ENCODE assay signal across 8 mouse cellular contexts in the genomic region with DNA sequence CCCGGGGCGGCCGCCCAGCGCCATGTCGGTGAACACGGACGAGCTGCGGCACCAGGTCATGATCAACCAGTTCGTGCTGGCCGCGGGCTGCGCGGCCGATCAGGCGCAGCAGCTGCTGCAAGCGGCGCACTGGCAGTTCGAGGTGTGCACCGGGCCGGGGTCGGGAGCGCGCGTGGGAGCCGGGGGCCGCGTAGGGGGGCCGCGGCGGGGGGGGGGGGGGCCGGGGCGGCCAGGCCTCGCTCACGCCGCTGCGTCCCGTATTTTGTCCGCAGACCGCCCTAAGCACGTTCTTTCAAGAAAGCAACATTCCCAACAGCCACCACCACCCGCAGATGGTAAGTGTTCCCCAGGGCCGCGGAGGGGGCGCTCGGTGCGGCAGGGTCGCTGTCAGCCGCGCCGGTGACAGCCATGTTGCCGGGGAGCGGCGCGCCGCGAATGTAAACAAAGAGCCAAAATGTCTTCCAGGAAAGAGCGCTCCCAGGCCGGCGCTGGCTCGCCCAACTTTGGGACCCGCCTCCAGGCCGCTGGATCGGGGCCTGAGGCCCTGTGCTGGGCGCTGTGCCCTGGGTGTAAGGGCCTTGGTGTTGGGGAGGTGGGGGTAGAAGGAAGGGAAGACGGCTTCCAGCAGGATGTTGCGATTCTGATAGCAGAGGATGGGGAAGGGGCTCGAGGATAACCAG. TPM values are rescaled to one million over a fixed set of nuclear protein-coding genes. Genes with fewer than 3 reads are reported as not detected.
A peak's percentile ranks its signal among the peaks of the same experiment; 100 is the strongest.
DNase-seq lines count a peak whose midpoint lies in the region; ATAC-seq and TF ChIP-seq lines count a peak whose summit lies in the region.

No protein-coding gene starts in this region.

- H3K4me2 ChIP-seq in intestine, postnatal 0 days (replicated peaks; ENCODE audit: low read depth) = peak overlapping the region; percentile 72
- peak overlapping the region; percentile 87 for H3K4me2 ChIP-seq in liver, embryonic 12.5 days
- peak overlapping the region; percentile 84 for H3K4me2 ChIP-seq in neural tube, embryonic 12.5 days (replicated peaks)

- peaks cover 10% of the 10 kb centered on the region for H3K4me1 ChIP-seq in intestine, postnatal 0 days (replicated peaks; ENCODE audit: control insufficient read depth, insufficient read depth, low read length)
- peaks cover 77% of the 10 kb centered on the region for H3K4me1 ChIP-seq in liver, embryonic 12.5 days
- H3K4me1 ChIP-seq in neural tube, embryonic 12.5 days = peaks cover 29% of the 10 kb centered on the region
- peaks cover 16% of the 10 kb centered on the region for H3K4me1 ChIP-seq in testis, adult 2 months (ENCODE audit: control insufficient read depth, insufficient read depth, low read length)

- H3K9me3 ChIP-seq in intestine, postnatal 0 days (ENCODE audit: control insufficient read depth) = no peaks in the 10 kb centered on the region
- H3K9me3 ChIP-seq in liver, embryonic 12.5 days (replicated peaks) = no peaks in the 10 kb centered on the region
- H3K9me3 ChIP-seq in neural tube, embryonic 12.5 days = no peaks in the 10 kb centered on the region

- H3K27ac ChIP-seq in intestine, postnatal 0 days (ENCODE audit: low read depth, low read length) = peak overlapping the region; percentile 93
- peak overlapping the region; percentile 95 for H3K27ac ChIP-seq in liver, embryonic 12.5 days
- H3K27ac ChIP-seq in neural tube, embryonic 12.5 days = peak overlapping the region; percentile 84
- peak overlapping the region; percentile 70 for H3K27ac ChIP-seq in testis, adult 2 months (ENCODE audit: control insufficient read depth, insufficient read depth, low read depth, low read length)

- no peaks in the 10 kb centered on the region for H3K27me3 ChIP-seq in intestine, postnatal 0 days (replicated peaks; ENCODE audit: control insufficient read depth, insufficient read depth, low read length)
- no peaks in the 10 kb centered on the region for H3K27me3 ChIP-seq in liver, embryonic 12.5 days (replicated peaks)
- H3K27me3 ChIP-seq in neural tube, embryonic 12.5 days (replicated peaks) = no peaks in the 10 kb centered on the region
- no peaks in the 10 kb centered on the region for H3K27me3 ChIP-seq in testis, adult 2 months (ENCODE audit: control insufficient read depth, insufficient read depth, low read length)

- peak; percentile 49 to 54 for DNase-seq in left cerebral cortex, adult 18-20 months (ENCODE audit: low spot score in 2 of 2)
- DNase-seq in left cerebral cortex, adult 11 months (ENCODE audit: low spot score) = no peak
- DNase-seq in embryo, embryonic 10.5 days (ENCODE audit: low spot score) = peak; percentile 74
- peak; percentile 68 to 81 for DNase-seq in gastrocnemius, postnatal 4 days (ENCODE audit: low spot score in 2 of 2)

- WGBS in intestine, postnatal 0 days = under 1% methylated on average over 42 of the region's 67 CpGs
- WGBS in liver, embryonic 12.5 days (ENCODE audit: insufficient replicate concordance) = under 1% methylated on average over 44 of the region's 67 CpGs
- WGBS in neural tube, embryonic 12.5 days = under 1% methylated on average over 53 of the region's 67 CpGs

- peak overlapping the region; percentile 79 for H3K9ac ChIP-seq in intestine, postnatal 0 days (ENCODE audit: low read depth, low read length)
- peak overlapping the region; percentile 98 for H3K9ac ChIP-seq in liver, embryonic 12.5 days
- peak overlapping the region; percentile 97 for H3K9ac ChIP-seq in neural tube, embryonic 12.5 days

- no peak for TF ChIP-seq CTCF in intestine, postnatal 0 days (IDR thresholded peaks at IDR 0.05; ENCODE audit: low read depth)
- no peak for TF ChIP-seq CTCF in testis, adult 2 months (IDR thresholded peaks at IDR 0.05; ENCODE audit: control insufficient read depth, insufficient read depth, insufficient replicate concordance, low read depth, low read length)

- peaks cover 20% of the 10 kb centered on the region for H3K36me3 ChIP-seq in intestine, postnatal 0 days (ENCODE audit: control insufficient read depth, insufficient read depth)
- peaks cover 40% of the 10 kb centered on the region for H3K36me3 ChIP-seq in liver, embryonic 12.5 days
- peaks cover 27% of the 10 kb centered on the region for H3K36me3 ChIP-seq in neural tube, embryonic 12.5 days
- no peaks in the 10 kb centered on the region for H3K36me3 ChIP-seq in testis, adult 2 months (ENCODE audit: control insufficient read depth, insufficient read depth, low read length)

- H3K4me3 ChIP-seq in intestine, postnatal 0 days (ENCODE audit: low read depth, low read length) = peak overlapping the region; percentile 76
- H3K4me3 ChIP-seq in liver, embryonic 12.5 days = peak overlapping the region; percentile 94
- H3K4me3 ChIP-seq in neural tube, embryonic 12.5 days = peak overlapping the region; percentile 95
- peak overlapping the region; percentile 89 for H3K4me3 ChIP-seq in testis, adult 2 months (ENCODE audit: control insufficient read depth, low read depth, low read length)

- ATAC-seq in intestine, postnatal 0 days = no peak
- ATAC-seq in liver, embryonic 12.5 days = no peak
- peak; percentile 15; the same call in 1 of the 2 replicates for ATAC-seq in neural tube, embryonic 12.5 days (ENCODE audit: low FRiP score, low read depth)

- TF ChIP-seq POLR2A in testis, adult 2 months (IDR thresholded peaks at IDR 0.05; ENCODE audit: control insufficient read depth, low read depth, low read length) = peak; percentile 28; the same call in 1 of the 2 replicates

RNA-seq across cellular contexts. Expression of gene Ubald2, which starts 0.5 kb away (rescaled TPM):
- 10 to 100 TPM; 27.5 to 32.6 TPM for total RNA-seq in left cerebral cortex, adult 18-20 months (2021)
- total RNA-seq in gastrocnemius, postnatal 4 days (2021) = 10 to 100 TPM; 44.6 to 45.1 TPM
- polyA plus RNA-seq in intestine, postnatal 0 days (2015; fragmentation: Nextera tagmentation; extraction: Ambion mirVana) = 60.2 and 60.6 TPM in 2 replicates
- 32.3 and 32.6 TPM in 2 replicates for polyA plus RNA-seq in liver, embryonic 12.5 days (2016; fragmentation: Nextera tagmentation; extraction: Ambion mirVana)
- polyA plus RNA-seq in neural tube, embryonic 12.5 days (2016; fragmentation: Nextera tagmentation; extraction: Ambion mirVana) = 53.8 and 72.3 TPM in 2 replicates
- 76.4 and 88.4 TPM in 2 replicates for polyA plus RNA-seq in testis, adult 2 months (2012; rRNA removed)

RNA-seq across cellular contexts. Expression of gene Rnf157, which starts 21.6 kb away (rescaled TPM):
- total RNA-seq in left cerebral cortex, adult 18-20 months (2021) = 100 to 1,000 TPM; 256 to 274 TPM
- 10 to 100 TPM; 32.8 to 37.3 TPM for total RNA-seq in gastrocnemius, postnatal 4 days (2021)
- polyA plus RNA-seq in intestine, postnatal 0 days (2015; fragmentation: Nextera tagmentation; extraction: Ambion mirVana) = 4.9 and 6.6 TPM in 2 replicates
- polyA plus RNA-seq in liver, embryonic 12.5 days (2016; fragmentation: Nextera tagmentation; extraction: Ambion mirVana) = 2.9 and 4.3 TPM in 2 replicates
- 54.3 and 62.8 TPM in 2 replicates for polyA plus RNA-seq in neural tube, embryonic 12.5 days (2016; fragmentation: Nextera tagmentation; extraction: Ambion mirVana)
- 7.2 and 9.6 TPM in 2 replicates for polyA plus RNA-seq in testis, adult 2 months (2012; rRNA removed)

RNA-seq across cellular contexts. Expression of gene Qrich2, which starts 31.6 kb away (rescaled TPM):
- total RNA-seq in left cerebral cortex, adult 18-20 months (2021) = under 1 TPM in 1 of 2 experiments, not detected in 1; 0.05 TPM
- under 1 TPM; 0.02 to 0.10 TPM for total RNA-seq in gastrocnemius, postnatal 4 days (2021)
- polyA plus RNA-seq in intestine, postnatal 0 days (2015; fragmentation: Nextera tagmentation; extraction: Ambion mirVana) = 0.14 TPM in 1 of 2 replicates, not detected in the other
- polyA plus RNA-seq in liver, embryonic 12.5 days (2016; fragmentation: Nextera tagmentation; extraction: Ambion mirVana) = not detected in 2 replicates
- polyA plus RNA-seq in neural tube, embryonic 12.5 days (2016; fragmentation: Nextera tagmentation; extraction: Ambion mirVana) = not detected in 2 replicates
- polyA plus RNA-seq in testis, adult 2 months (2012; rRNA removed) = 469 and 538 TPM in 2 replicates

RNA-seq across cellular contexts. Expression of gene Prpsap1, which starts 59.6 kb away (rescaled TPM):
- 10 to 100 TPM; 82.7 to 89.4 TPM for total RNA-seq in left cerebral cortex, adult 18-20 months (2021)
- 10 to 100 TPM; 43.3 to 49.6 TPM for total RNA-seq in gastrocnemius, postnatal 4 days (2021)
- 177 and 194 TPM in 2 replicates for polyA plus RNA-seq in intestine, postnatal 0 days (2015; fragmentation: Nextera tagmentation; extraction: Ambion mirVana)
- polyA plus RNA-seq in liver, embryonic 12.5 days (2016; fragmentation: Nextera tagmentation; extraction: Ambion mirVana) = 69.9 and 77.1 TPM in 2 replicates
- 199 and 200 TPM in 2 replicates for polyA plus RNA-seq in neural tube, embryonic 12.5 days (2016; fragmentation: Nextera tagmentation; extraction: Ambion mirVana)
- polyA plus RNA-seq in testis, adult 2 months (2012; rRNA removed) = 58.2 and 59.0 TPM in 2 replicates

Comparison
In these comparisons a context has a peak if more than half of its experiments do, and no peak if none do; other contexts are left out.
1. RNA of gene Qrich2, which starts 31.6 kb away (polyA plus RNA-seq): 469 to 538 TPM in testis, adult 2 months; 0.14 TPM in intestine, postnatal 0 days, not detected in liver, embryonic 12.5 days and not detected in neural tube, embryonic 12.5 days; every median in the first group is over 100 times any median in the second.
2. Peak in every context shown above with its lines, with median percentiles within 50 percentile points of each other: H3K27ac ChIP-seq, H3K4me2 ChIP-seq, H3K4me3 ChIP-seq and H3K9ac ChIP-seq.